Mouse (Mus musculus): Measurements from ENCODE around the gene Prkar1b.

DNA sequence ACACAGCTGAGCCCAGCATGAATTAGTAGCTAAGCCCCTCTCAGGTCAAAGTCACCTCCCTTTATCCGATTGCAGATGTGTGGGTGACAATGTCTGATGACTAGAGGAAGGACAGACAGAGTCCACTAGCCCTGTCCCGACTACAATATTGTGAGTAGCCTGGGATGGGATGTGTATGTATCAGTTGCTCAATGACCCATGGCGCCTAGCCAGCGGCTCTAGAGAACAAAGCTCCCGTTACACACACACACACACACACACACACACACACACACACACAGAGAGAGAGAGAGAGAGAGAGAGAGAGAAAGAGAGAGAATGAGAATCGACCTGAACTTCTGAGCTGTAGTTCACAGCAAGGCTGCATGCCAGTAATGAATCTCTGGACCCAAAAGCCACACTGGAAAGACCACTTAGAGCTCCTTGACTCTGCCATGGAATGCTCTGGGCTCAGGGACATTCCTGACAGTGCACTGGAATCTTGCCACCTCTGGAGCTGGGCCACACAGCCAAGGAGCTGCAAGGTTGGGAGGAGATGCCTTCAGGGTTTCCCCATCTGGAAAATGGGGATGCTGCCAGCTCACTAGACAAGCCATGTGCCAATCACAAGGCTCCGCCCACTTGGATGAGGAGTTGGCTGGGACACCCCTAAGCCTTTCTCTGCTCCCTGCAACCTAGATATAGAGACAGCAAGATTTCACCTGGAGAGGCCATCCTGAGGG is 159.0 kb downstream of the Prkar1b start:
- TF ChIP-seq CTCF (IDR thresholded peaks at IDR 0.05; ENCODE audit: control insufficient read depth, insufficient read depth, insufficient replicate concordance, low read depth, low read length) (no peak), POLR2A (IDR thresholded peaks at IDR 0.05; ENCODE audit: control insufficient read depth, low read depth, low read length) (no peak)

All from testis, adult 2 months (tissue).